Mouse (Mus musculus): ENCODE data around the gene Tuba1c. TPM values are rescaled to one million over a fixed set of nuclear protein-coding genes. Genes with fewer than 3 reads are reported as not detected.

Gene Tuba1c
- polyA plus RNA-seq, 1 experiment: 976 TPM

GRCm38 (mm10) chr15:98998775-98999157, 30.9 kb upstream of the Tuba1c start:
- Histone ChIP-seq H3K79me2 (ENCODE audit: control insufficient read depth, insufficient read depth) (no peaks in the 10 kb centered on the region), H3K36me3 (ENCODE audit: control insufficient read depth, insufficient read depth) (no peaks in the 10 kb centered on the region), H3K27me3 (ENCODE audit: control insufficient read depth, insufficient read depth, insufficient read length) (no peaks in the 10 kb centered on the region), H3ac (ENCODE audit: control insufficient read depth, insufficient read length, low read depth) (no peak overlapping the region), H3K4me3 (ENCODE audit: insufficient read depth, poor library complexity, severe bottlenecking) (no peak overlapping the region), H3K79me3 (ENCODE audit: low read depth) (no peaks in the 10 kb centered on the region)
- TF ChIP-seq USF1 (IDR thresholded peaks at IDR 0.05; ENCODE audit: low read depth): no peak

GRCm38 (mm10) chr15:99000535-99001283, 29.0 kb upstream of the Tuba1c start:
- TF ChIP-seq CTCF (IDR thresholded peaks at IDR 0.05; ENCODE audit: control insufficient read depth, insufficient read depth, insufficient read length) (no peak), MYOG (IDR thresholded peaks at IDR 0.05; ENCODE audit: control insufficient read depth, extremely low read depth, insufficient read length) (no peak)
- H3ac ChIP-seq (ENCODE audit: control insufficient read depth, insufficient read length, low read depth): no peak overlapping the region
- no peaks in the 10 kb centered on the region for H3K27me3 ChIP-seq (ENCODE audit: control insufficient read depth, insufficient read depth, insufficient read length)
- no peaks in the 10 kb centered on the region for H3K79me2 ChIP-seq (ENCODE audit: control insufficient read depth, insufficient read depth)
- no peak overlapping the region for H3K4me3 ChIP-seq (ENCODE audit: insufficient read depth, poor library complexity, severe bottlenecking)
- H3K36me3 ChIP-seq (ENCODE audit: control insufficient read depth, insufficient read depth): no peaks in the 10 kb centered on the region
- H3K79me3 ChIP-seq (ENCODE audit: low read depth): no peaks in the 10 kb centered on the region

- H3K27me3 ChIP-seq (ENCODE audit: control insufficient read depth, insufficient read depth, insufficient read length): no peaks in the 10 kb centered on the region
- no peak overlapping the region for H3ac ChIP-seq (ENCODE audit: control insufficient read depth, insufficient read length, low read depth)
- no peaks in the 10 kb centered on the region for H3K36me3 ChIP-seq (ENCODE audit: control insufficient read depth, insufficient read depth)
- H3K4me3 ChIP-seq (ENCODE audit: insufficient read depth, poor library complexity, severe bottlenecking): no peak overlapping the region
- H3K79me2 ChIP-seq (ENCODE audit: control insufficient read depth, insufficient read depth): no peaks in the 10 kb centered on the region
- no peaks in the 10 kb centered on the region for H3K79me3 ChIP-seq (ENCODE audit: low read depth)
- TF ChIP-seq MAX (IDR thresholded peaks at IDR 0.05): no peak
- no peak for TF ChIP-seq CTCF (IDR thresholded peaks at IDR 0.05; ENCODE audit: control insufficient read depth, insufficient read depth, insufficient read length)
- no peak for TF ChIP-seq MYOG (IDR thresholded peaks at IDR 0.05; ENCODE audit: control insufficient read depth, extremely low read depth, insufficient read length)
- TF ChIP-seq FOSL1 (IDR thresholded peaks at IDR 0.05; ENCODE audit: insufficient read depth, low read length, poor library complexity, severe bottlenecking): no peak
- no peak for TF ChIP-seq CEBPB (IDR thresholded peaks at IDR 0.05; ENCODE audit: low read depth)
- no peak for TF ChIP-seq USF1 (IDR thresholded peaks at IDR 0.05; ENCODE audit: low read depth)
- TF ChIP-seq MYOD1 (IDR thresholded peaks at IDR 0.05; ENCODE audit: control insufficient read depth, insufficient read length, low read depth): no peak
Measured at GRCm38 (mm10) chr15:99001451-99001931, 28.2 kb upstream of the Tuba1c start.

- H3K79me2 ChIP-seq (ENCODE audit: control insufficient read depth, insufficient read depth): no peaks in the 10 kb centered on the region
- H3K27me3 ChIP-seq (ENCODE audit: control insufficient read depth, insufficient read depth, insufficient read length): no peaks in the 10 kb centered on the region
- TF ChIP-seq CEBPB (IDR thresholded peaks at IDR 0.05; ENCODE audit: low read depth): no peak
- no peaks in the 10 kb centered on the region for H3K79me3 ChIP-seq (ENCODE audit: low read depth)
- H3K36me3 ChIP-seq (ENCODE audit: control insufficient read depth, insufficient read depth): no peaks in the 10 kb centered on the region
- H3K4me3 ChIP-seq (ENCODE audit: insufficient read depth, poor library complexity, severe bottlenecking): no peak overlapping the region
- H3ac ChIP-seq (ENCODE audit: control insufficient read depth, insufficient read length, low read depth): no peak overlapping the region
Measured at GRCm38 (mm10) chr15:99003600-99003999, 26.1 kb upstream of the Tuba1c start.

GRCm38 (mm10) chr15:99008801-99009241, 20.9 kb upstream of the Tuba1c start:
- H3K4me3 ChIP-seq (ENCODE audit: insufficient read depth, poor library complexity, severe bottlenecking): no peak overlapping the region
- no peaks in the 10 kb centered on the region for H3K79me2 ChIP-seq (ENCODE audit: control insufficient read depth, insufficient read depth)
- H3K79me3 ChIP-seq (ENCODE audit: low read depth): no peaks in the 10 kb centered on the region
- no peak for TF ChIP-seq MAX (IDR thresholded peaks at IDR 0.05)
- no peak for TF ChIP-seq MYOG (IDR thresholded peaks at IDR 0.05; ENCODE audit: control insufficient read depth, extremely low read depth, insufficient read length)
- no peak for TF ChIP-seq CTCF (IDR thresholded peaks at IDR 0.05; ENCODE audit: control insufficient read depth, insufficient read depth, insufficient read length)
- no peak for TF ChIP-seq MYOD1 (IDR thresholded peaks at IDR 0.05; ENCODE audit: control insufficient read depth, insufficient read length, low read depth)
- no peak for TF ChIP-seq FOSL1 (IDR thresholded peaks at IDR 0.05; ENCODE audit: insufficient read depth, low read length, poor library complexity, severe bottlenecking)
- TF ChIP-seq CEBPB (IDR thresholded peaks at IDR 0.05; ENCODE audit: low read depth): no peak
- TF ChIP-seq USF1 (IDR thresholded peaks at IDR 0.05; ENCODE audit: low read depth): no peak
- no peak overlapping the region for H3ac ChIP-seq (ENCODE audit: control insufficient read depth, insufficient read length, low read depth)
- no peaks in the 10 kb centered on the region for H3K27me3 ChIP-seq (ENCODE audit: control insufficient read depth, insufficient read depth, insufficient read length)
- H3K36me3 ChIP-seq (ENCODE audit: control insufficient read depth, insufficient read depth): no peaks in the 10 kb centered on the region

GRCm38 (mm10) chr15:99010896-99011295, 18.8 kb upstream of the Tuba1c start:
- no peaks in the 10 kb centered on the region for H3K79me3 ChIP-seq (ENCODE audit: low read depth)
- no peaks in the 10 kb centered on the region for H3K27me3 ChIP-seq (ENCODE audit: control insufficient read depth, insufficient read depth, insufficient read length)
- H3K79me2 ChIP-seq (ENCODE audit: control insufficient read depth, insufficient read depth): no peaks in the 10 kb centered on the region
- H3ac ChIP-seq (ENCODE audit: control insufficient read depth, insufficient read length, low read depth): no peak overlapping the region
- H3K4me3 ChIP-seq (ENCODE audit: insufficient read depth, poor library complexity, severe bottlenecking): no peak overlapping the region
- no peaks in the 10 kb centered on the region for H3K36me3 ChIP-seq (ENCODE audit: control insufficient read depth, insufficient read depth)
- TF ChIP-seq MYOG (IDR thresholded peaks at IDR 0.05; ENCODE audit: control insufficient read depth, extremely low read depth, insufficient read length) (no peak), CEBPB (IDR thresholded peaks at IDR 0.05; ENCODE audit: low read depth) (no peak), CTCF (IDR thresholded peaks at IDR 0.05; ENCODE audit: control insufficient read depth, insufficient read depth, insufficient read length) (no peak), MYOD1 (IDR thresholded peaks at IDR 0.05; ENCODE audit: control insufficient read depth, insufficient read length, low read depth) (no peak), FOSL1 (IDR thresholded peaks at IDR 0.05; ENCODE audit: insufficient read depth, low read length, poor library complexity, severe bottlenecking) (no peak), MAX (IDR thresholded peaks at IDR 0.05) (no peak), USF1 (IDR thresholded peaks at IDR 0.05; ENCODE audit: low read depth) (no peak)

Data from C2C12 (cell line).